Mouse (Mus musculus): ENCODE data around the gene 6430571L13Rik. TPM values are rescaled to one million over a fixed set of nuclear protein-coding genes. Genes with fewer than 3 reads are reported as not detected.

The 6430571L13Rik gene
- total and polyA plus RNA-seq, 2 experiments, result 0.46 to 1.6 TPM

- H3K27ac ChIP-seq (replicated peaks; ENCODE audit: insufficient read depth, low read depth, low read length), result peak overlapping the region; percentile 92
- peak overlapping the region; percentile 11; the same call in 1 of the 2 replicates for H3K4me3 ChIP-seq (ENCODE audit: insufficient read depth, low read depth, low read length)
- H3K79me2 ChIP-seq (ENCODE audit: control insufficient read depth, insufficient read depth, low read length), result no peaks in the 10 kb centered on the region
- TF ChIP-seq CTCF (IDR thresholded peaks at IDR 0.05; ENCODE audit: low read depth, low read length), result no peak
- TF ChIP-seq POLR2A (IDR thresholded peaks at IDR 0.05; ENCODE audit: extremely low read depth, insufficient read depth, low read length), result no peak
- H3K27me3 ChIP-seq (ENCODE audit: control insufficient read depth, insufficient read depth, low read length), result no peaks in the 10 kb centered on the region
- no peaks in the 10 kb centered on the region for H3K36me3 ChIP-seq (ENCODE audit: control insufficient read depth, insufficient read depth, low read length)
- H3K4me1 ChIP-seq (ENCODE audit: control insufficient read depth, insufficient read depth, low read length), result peaks cover 57% of the 10 kb centered on the region
- peak overlapping the region; percentile 64 for H3K9ac ChIP-seq (ENCODE audit: low read depth, low read length)
- peak; percentile 36 for DNase-seq (ENCODE audit: extremely low read depth, low read depth, low spot score)
- 45% methylated on average over 11 of the region's 11 CpGs for WGBS
Observed at GRCm38 (mm10) chr9:107307099-107307872, 33.1 kb upstream of the 6430571L13Rik start.

- Histone ChIP-seq H3K79me2 (ENCODE audit: control insufficient read depth, insufficient read depth, low read length) (no peaks in the 10 kb centered on the region), H3K36me3 (ENCODE audit: control insufficient read depth, insufficient read depth, low read length) (no peaks in the 10 kb centered on the region), H3K4me1 (ENCODE audit: control insufficient read depth, insufficient read depth, low read length) (peaks cover 54% of the 10 kb centered on the region), H3K9ac (ENCODE audit: low read depth, low read length) (peak overlapping the region; percentile 64), H3K27ac (replicated peaks; ENCODE audit: insufficient read depth, low read depth, low read length) (peak overlapping the region; percentile 92), H3K4me3 (ENCODE audit: insufficient read depth, low read depth, low read length) (peak overlapping the region; percentile 11; the same call in 1 of the 2 replicates), H3K27me3 (ENCODE audit: control insufficient read depth, insufficient read depth, low read length) (no peaks in the 10 kb centered on the region)
- 28% methylated on average over 12 of the region's 12 CpGs for WGBS
- peak; percentile 87 for DNase-seq (ENCODE audit: extremely low read depth, low read depth, low spot score)
- TF ChIP-seq POLR2A (IDR thresholded peaks at IDR 0.05; ENCODE audit: extremely low read depth, insufficient read depth, low read length), result no peak
- TF ChIP-seq CTCF (IDR thresholded peaks at IDR 0.05; ENCODE audit: low read depth, low read length), result no peak
Observed at GRCm38 (mm10) chr9:107307886-107308285, 32.5 kb upstream of the 6430571L13Rik start.

- H3K27ac ChIP-seq (replicated peaks; ENCODE audit: insufficient read depth, low read depth, low read length), result peak overlapping the region; percentile 88
- peaks cover 49% of the 10 kb centered on the region for H3K4me1 ChIP-seq (ENCODE audit: control insufficient read depth, insufficient read depth, low read length)
- H3K79me2 ChIP-seq (ENCODE audit: control insufficient read depth, insufficient read depth, low read length), result no peaks in the 10 kb centered on the region
- no peaks in the 10 kb centered on the region for H3K27me3 ChIP-seq (ENCODE audit: control insufficient read depth, insufficient read depth, low read length)
- TF ChIP-seq CTCF (IDR thresholded peaks at IDR 0.05; ENCODE audit: low read depth, low read length) (no peak), POLR2A (IDR thresholded peaks at IDR 0.05; ENCODE audit: extremely low read depth, insufficient read depth, low read length) (no peak)
- DNase-seq (ENCODE audit: extremely low read depth, low read depth, low spot score), result peak; percentile 80
- 38% methylated on average over 9 of the region's 9 CpGs for WGBS
- peak overlapping the region; percentile 46 for H3K9ac ChIP-seq (ENCODE audit: low read depth, low read length)
- no peak overlapping the region for H3K4me3 ChIP-seq (ENCODE audit: insufficient read depth, low read depth, low read length)
- no peaks in the 10 kb centered on the region for H3K36me3 ChIP-seq (ENCODE audit: control insufficient read depth, insufficient read depth, low read length)
Observed at GRCm38 (mm10) chr9:107308346-107309000, 31.9 kb upstream of the 6430571L13Rik start.

- Histone ChIP-seq H3K79me2 (ENCODE audit: control insufficient read depth, insufficient read depth, low read length) (no peaks in the 10 kb centered on the region), H3K4me3 (ENCODE audit: insufficient read depth, low read depth, low read length) (no peak overlapping the region), H3K36me3 (ENCODE audit: control insufficient read depth, insufficient read depth, low read length) (no peaks in the 10 kb centered on the region), H3K4me1 (ENCODE audit: control insufficient read depth, insufficient read depth, low read length) (peaks cover 42% of the 10 kb centered on the region), H3K27ac (replicated peaks; ENCODE audit: insufficient read depth, low read depth, low read length) (no peak overlapping the region), H3K27me3 (ENCODE audit: control insufficient read depth, insufficient read depth, low read length) (no peaks in the 10 kb centered on the region), H3K9ac (ENCODE audit: low read depth, low read length) (no peak overlapping the region)
- no peak for DNase-seq (ENCODE audit: extremely low read depth, low read depth, low spot score)
- WGBS, result 81% methylated on average over 9 of the region's 9 CpGs
- TF ChIP-seq POLR2A (IDR thresholded peaks at IDR 0.05; ENCODE audit: extremely low read depth, insufficient read depth, low read length) (no peak), CTCF (IDR thresholded peaks at IDR 0.05; ENCODE audit: low read depth, low read length) (no peak)
Observed at GRCm38 (mm10) chr9:107309171-107309570, 31.2 kb upstream of the 6430571L13Rik start.

GRCm38 (mm10) chr9:107309600-107309999 is 30.8 kb upstream of the 6430571L13Rik start:
- H3K27me3 ChIP-seq (ENCODE audit: control insufficient read depth, insufficient read depth, low read length), result no peaks in the 10 kb centered on the region
- H3K27ac ChIP-seq (replicated peaks; ENCODE audit: insufficient read depth, low read depth, low read length), result no peak overlapping the region
- H3K4me3 ChIP-seq (ENCODE audit: insufficient read depth, low read depth, low read length), result no peak overlapping the region
- TF ChIP-seq CTCF (IDR thresholded peaks at IDR 0.05; ENCODE audit: low read depth, low read length), result no peak
- TF ChIP-seq POLR2A (IDR thresholded peaks at IDR 0.05; ENCODE audit: extremely low read depth, insufficient read depth, low read length), result no peak
- peaks cover 38% of the 10 kb centered on the region for H3K4me1 ChIP-seq (ENCODE audit: control insufficient read depth, insufficient read depth, low read length)
- no peak for DNase-seq (ENCODE audit: extremely low read depth, low read depth, low spot score)
- H3K9ac ChIP-seq (ENCODE audit: low read depth, low read length), result no peak overlapping the region
- H3K36me3 ChIP-seq (ENCODE audit: control insufficient read depth, insufficient read depth, low read length), result no peaks in the 10 kb centered on the region
- WGBS, result 79% methylated on average over 5 of the region's 5 CpGs
- no peaks in the 10 kb centered on the region for H3K79me2 ChIP-seq (ENCODE audit: control insufficient read depth, insufficient read depth, low read length)

All from liver, adult 2 months (tissue).